Mouse (Mus musculus) liver, embryonic 13.5 days (tissue): ENCODE measurements around the gene Ncln. TPM values are rescaled to one million over a fixed set of nuclear protein-coding genes. Genes with fewer than 3 reads are reported as not detected.

Experiments used
- ATAC-seq: fragments of 200-750 bp; cut with Nextera tagmentation; 2 replicates; pipeline ENCODE4 v1.8.0; 2017; ENCODE audit warnings: low read depth, mild to moderate bottlenecking, moderate number of reproducible peaks, moderate library complexity
- DNase-seq: peaks from one replicate; pipeline ENCODE4 v3.0.0; 2022
- H3K27ac ChIP-seq: fragments of 300-500 bp; sonication (generic); 2 replicates; pipeline ENCODE4 v1.5.1; 2015; ENCODE audit warnings: moderate library complexity, mild to moderate bottlenecking, inconsistent platforms
- H3K27me3 ChIP-seq: fragments of 300-500 bp; sonication (generic); 2 replicates; pipeline ENCODE4 v1.6.1; 2015; ENCODE audit warnings: mild to moderate bottlenecking, inconsistent platforms
- H3K36me3 ChIP-seq: fragments of 300-500 bp; sonication (generic); 2 replicates; pipeline ENCODE4 v1.6.1; 2015; ENCODE audit warnings: mild to moderate bottlenecking, inconsistent platforms
- H3K4me1 ChIP-seq: fragments of 300-500 bp; sonication (generic); replicated peaks from 2 replicates; pipeline ENCODE4 v1.6.1; 2015; ENCODE audit warnings: inconsistent platforms
- H3K4me2 ChIP-seq: fragments of 300-500 bp; sonication (generic); 2 replicates; pipeline ENCODE4 v1.6.1; 2015; ENCODE audit warnings: inconsistent platforms, mild to moderate bottlenecking, moderate library complexity
- H3K4me3 ChIP-seq: fragments of 300-500 bp; sonication (generic); replicated peaks from 2 replicates; pipeline ENCODE4 v1.5.1; 2015; ENCODE audit warnings: mild to moderate bottlenecking, inconsistent platforms
- H3K9ac ChIP-seq: fragments of 300-500 bp; sonication (generic); 2 replicates; pipeline ENCODE4 v1.6.1; 2015; ENCODE audit warnings: mild to moderate bottlenecking, inconsistent platforms
- H3K9me3 ChIP-seq: fragments of 300-500 bp; sonication (generic); replicated peaks from 2 replicates; pipeline ENCODE4 v1.6.1; 2016; ENCODE audit warnings: inconsistent platforms
- WGBS: fragments of 180-500 bp; shearing (Covaris S2); methylation state at CpG from one replicate; pipeline ENCODE4 v1.1.7; 2015; ENCODE audit not compliant: insufficient replicate concordance; 5-methylcytosine and 5-hydroxymethylcytosine counted together
- polyA plus RNA-seq: library from polyadenylated mRNA; unstranded; fragments of >200 nt; fragmentation: Nextera tagmentation; extraction: Ambion mirVana; gene quantifications from 2 replicates; pipeline ENCODE4 v1.2.1, GENCODE M21; 2015

Gene Ncln
- polyA plus RNA-seq, 1 experiment from 2014 or later: 41.5 TPM

- Histone ChIP-seq H3K4me1 (peaks cover 30% of the 10 kb centered on the region), H3K4me3 (no peak overlapping the region), H3K9ac (no peak overlapping the region), H3K27ac (no peak overlapping the region), H3K9me3 (no peaks in the 10 kb centered on the region), H3K27me3 (no peaks in the 10 kb centered on the region), H3K36me3 (peaks cover 67% of the 10 kb centered on the region), H3K4me2 (no peak overlapping the region)
- DNase-seq: no peak
- no peak; the same call in 1 of the 2 replicates for ATAC-seq
- WGBS: 78% methylated on average over 16 of the region's 16 CpGs
Observed at GRCm38 (mm10) chr10:81534826-81535225, 38.6 kb upstream of the Ncln start.

- ATAC-seq: peak; percentile 14; the same call in 1 of the 2 replicates
- Histone ChIP-seq H3K9ac (no peak overlapping the region), H3K36me3 (peaks cover 29% of the 10 kb centered on the region), H3K9me3 (no peaks in the 10 kb centered on the region), H3K27me3 (no peaks in the 10 kb centered on the region), H3K27ac (no peak overlapping the region), H3K4me3 (no peak overlapping the region), H3K4me2 (no peak overlapping the region), H3K4me1 (peaks cover 38% of the 10 kb centered on the region)
- WGBS: 7% methylated on average over 14 of the region's 14 CpGs
- DNase-seq: peak; percentile 70
Observed at GRCm38 (mm10) chr10:81526779-81527178, 30.6 kb upstream of the Ncln start.

DNA sequence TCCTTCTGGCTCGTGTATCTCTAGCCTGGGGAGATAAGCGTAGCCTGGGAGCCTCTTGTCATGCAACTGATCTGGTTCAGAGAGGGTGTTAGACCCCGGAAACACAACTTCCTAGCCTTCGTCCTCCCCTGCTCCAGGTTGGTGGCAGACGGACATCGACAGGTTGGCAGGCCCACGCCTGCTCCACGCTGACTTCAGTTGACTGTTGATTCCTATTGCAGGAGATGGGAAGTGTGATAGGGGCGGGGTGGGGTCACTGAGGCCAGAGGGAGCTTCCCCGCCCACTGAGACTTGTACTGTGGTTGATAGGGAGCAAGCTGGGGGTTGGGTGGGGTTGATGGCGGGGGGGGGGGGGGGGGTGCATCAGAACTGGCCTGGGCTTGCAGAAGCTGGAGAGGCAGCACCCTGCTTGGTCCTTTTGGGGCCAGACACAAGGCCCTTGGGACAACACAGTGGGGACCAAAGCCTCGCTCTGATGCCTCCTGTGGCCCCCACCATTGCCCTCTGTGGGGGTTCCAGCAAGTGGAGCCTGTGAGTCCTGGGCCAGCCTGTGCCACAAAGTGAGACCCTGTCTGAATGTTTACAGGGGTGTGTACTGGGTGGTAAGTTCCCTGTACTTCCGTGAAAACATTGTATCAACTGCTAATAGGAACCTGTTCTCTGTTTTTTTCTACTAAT lies 29.0 kb upstream of the Ncln start:
- Histone ChIP-seq H3K4me2 (peak overlapping the region; percentile 72), H3K36me3 (peaks cover 13% of the 10 kb centered on the region), H3K4me3 (peak overlapping the region; percentile 11), H3K9me3 (no peaks in the 10 kb centered on the region), H3K27ac (peak overlapping the region; percentile 76), H3K27me3 (no peaks in the 10 kb centered on the region), H3K9ac (peak overlapping the region; percentile 57), H3K4me1 (peaks cover 42% of the 10 kb centered on the region)
- WGBS: 13% methylated on average over 12 of the region's 13 CpGs
- DNase-seq (peak; percentile 69), ATAC-seq (peak; percentile 74)

- no peak for DNase-seq
Observed at GRCm38 (mm10) chr10:81524051-81524605, 27.9 kb upstream of the Ncln start, which contains the start of gene Gna15. TSS of gene Gna15 (minus strand) at chr10:81524225.

DNA sequence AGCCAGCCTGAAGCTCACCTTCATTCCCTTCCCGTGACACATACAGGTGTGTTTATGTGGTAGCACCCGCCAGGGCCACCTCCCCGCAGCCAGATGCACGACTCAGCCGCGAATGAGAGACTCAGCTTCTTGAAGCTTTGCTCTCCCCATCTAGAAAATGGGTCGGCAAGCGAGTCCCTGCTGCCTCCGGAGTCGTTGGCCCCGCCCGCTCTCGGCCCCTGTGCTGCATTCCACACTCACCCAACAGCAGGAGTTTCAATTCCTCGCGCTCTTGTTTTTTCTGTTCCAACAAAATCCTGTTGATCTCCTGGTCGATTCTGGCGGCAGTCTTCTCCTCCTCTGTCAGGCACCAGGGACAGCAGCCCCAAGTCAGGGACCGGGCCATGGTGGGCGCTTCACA lies 27.4 kb upstream of the Ncln start:
- Histone ChIP-seq H3K4me1 (peaks cover 58% of the 10 kb centered on the region), H3K9ac (peak overlapping the region; percentile 72), H3K9me3 (no peaks in the 10 kb centered on the region), H3K36me3 (no peaks in the 10 kb centered on the region), H3K27me3 (no peaks in the 10 kb centered on the region), H3K4me2 (peak overlapping the region; percentile 72), H3K27ac (peak overlapping the region; percentile 76), H3K4me3 (peak overlapping the region; percentile 52)
- no peak for ATAC-seq
- DNase-seq: no peak
- WGBS: 3% methylated on average over 19 of the region's 19 CpGs

More at GRCm38 (mm10) chr10:81524051-81524605, 27.9 kb upstream of the Ncln start, which contains the start of gene Gna15:
- Histone ChIP-seq H3K9ac (peak within 1 kb of the TSS; percentile 72), H3K27me3 (no peaks in the 10 kb centered on the region), H3K4me3 (peak within 1 kb of the TSS; percentile 52), H3K4me1 (peaks cover 52% of the 10 kb centered on the region), H3K27ac (peak within 1 kb of the TSS; percentile 76), H3K9me3 (no peaks in the 10 kb centered on the region), H3K36me3 (peaks cover 3% of the 10 kb centered on the region), H3K4me2 (peak within 1 kb of the TSS; percentile 72)
- peak; percentile 52 for ATAC-seq
- 11% methylated on average over 9 of the region's 9 CpGs for WGBS

GRCm38 (mm10) chr10:81523142-81523541 lies 26.9 kb upstream of the Ncln start:
- Histone ChIP-seq H3K4me3 (peak overlapping the region; percentile 52), H3K27me3 (no peaks in the 10 kb centered on the region), H3K9ac (peak overlapping the region; percentile 72), H3K4me1 (peaks cover 62% of the 10 kb centered on the region), H3K4me2 (peak overlapping the region; percentile 72), H3K36me3 (no peaks in the 10 kb centered on the region), H3K9me3 (no peaks in the 10 kb centered on the region), H3K27ac (peak overlapping the region; percentile 76)
- 35% methylated on average over 6 of the region's 6 CpGs for WGBS
- ATAC-seq: no peak
- no peak for DNase-seq

GRCm38 (mm10) chr10:81519978-81520365 lies 23.8 kb upstream of the Ncln start:
- DNase-seq (no peak), ATAC-seq (no peak)
- peak overlapping the region; percentile 15 for H3K4me2 ChIP-seq
- WGBS: 27% methylated on average over 3 of the region's 3 CpGs
- peak overlapping the region; percentile 66 for H3K27ac ChIP-seq
- H3K4me1 ChIP-seq: peaks cover 65% of the 10 kb centered on the region
- H3K9ac ChIP-seq: no peak overlapping the region
- H3K27me3 ChIP-seq: no peaks in the 10 kb centered on the region
- no peak overlapping the region for H3K4me3 ChIP-seq
- no peaks in the 10 kb centered on the region for H3K9me3 ChIP-seq
- no peaks in the 10 kb centered on the region for H3K36me3 ChIP-seq

GRCm38 (mm10) chr10:81519227-81519977 lies 23.2 kb upstream of the Ncln start:
- peaks cover 60% of the 10 kb centered on the region for H3K4me1 ChIP-seq
- DNase-seq: peak; percentile 35
- no peak overlapping the region for H3K4me3 ChIP-seq
- peak overlapping the region; percentile 66 for H3K27ac ChIP-seq
- H3K9me3 ChIP-seq: no peaks in the 10 kb centered on the region
- H3K4me2 ChIP-seq: peak overlapping the region; percentile 15
- no peaks in the 10 kb centered on the region for H3K27me3 ChIP-seq
- 0 out of 2 replicates have a peak overlapping the region, but pooled peaks have one; percentile 22 for H3K9ac ChIP-seq
- peak; percentile 81 for ATAC-seq
- WGBS: 10% methylated on average over 6 of the region's 6 CpGs
- H3K36me3 ChIP-seq: peaks cover 3% of the 10 kb centered on the region

GRCm38 (mm10) chr10:81518546-81518945 lies 22.4 kb upstream of the Ncln start:
- WGBS: 16% methylated on average over 4 of the region's 4 CpGs
- H3K4me3 ChIP-seq: no peak overlapping the region
- peaks cover 51% of the 10 kb centered on the region for H3K4me1 ChIP-seq
- H3K27ac ChIP-seq: peak overlapping the region; percentile 66
- ATAC-seq (no peak), DNase-seq (no peak)
- peaks cover 4% of the 10 kb centered on the region; the same call in 1 of the 2 replicates for H3K9me3 ChIP-seq
- peaks cover 12% of the 10 kb centered on the region for H3K36me3 ChIP-seq
- H3K9ac ChIP-seq: no peak overlapping the region
- H3K27me3 ChIP-seq: no peaks in the 10 kb centered on the region
- H3K4me2 ChIP-seq: no peak overlapping the region

DNA sequence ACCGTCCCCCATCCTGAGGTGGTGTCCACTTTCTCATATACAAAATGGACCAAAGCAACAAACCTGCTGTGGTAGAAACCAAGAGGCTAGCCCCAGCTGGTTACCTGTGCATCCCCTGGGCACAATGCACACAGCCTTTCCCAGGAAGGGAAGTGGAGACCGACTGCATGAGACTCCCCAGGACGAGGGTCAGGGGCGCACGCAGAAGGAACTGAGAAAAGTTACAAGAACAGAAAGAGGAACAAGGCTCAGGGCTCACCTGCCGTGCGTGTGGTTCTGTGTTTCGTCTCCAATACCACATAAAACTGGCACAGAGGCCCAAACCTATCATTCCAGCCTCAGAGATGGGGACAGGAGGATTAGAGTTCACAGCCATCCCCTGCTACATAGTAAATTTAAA lies 21.0 kb upstream of the Ncln start:
- Histone ChIP-seq H3K9ac (0 out of 2 replicates have a peak overlapping the region, but pooled peaks have one; percentile 1), H3K27me3 (no peaks in the 10 kb centered on the region), H3K27ac (peak overlapping the region; percentile 1), H3K4me1 (peaks cover 42% of the 10 kb centered on the region), H3K4me3 (no peak overlapping the region), H3K9me3 (peaks cover 4% of the 10 kb centered on the region; the same call in 1 of the 2 replicates), H3K36me3 (peaks cover 16% of the 10 kb centered on the region), H3K4me2 (no peak overlapping the region)
- DNase-seq (no peak), ATAC-seq (no peak)
- WGBS: 56% methylated on average over 8 of the region's 8 CpGs

- 84% methylated on average over 5 of the region's 5 CpGs for WGBS
- Histone ChIP-seq H3K27me3 (no peaks in the 10 kb centered on the region), H3K27ac (no peak overlapping the region), H3K4me2 (no peak overlapping the region), H3K36me3 (peaks cover 20% of the 10 kb centered on the region), H3K4me3 (no peak overlapping the region), H3K9ac (no peak overlapping the region), H3K9me3 (peaks cover 4% of the 10 kb centered on the region; the same call in 1 of the 2 replicates), H3K4me1 (peaks cover 24% of the 10 kb centered on the region)
- ATAC-seq: no peak
- DNase-seq: no peak
Observed at GRCm38 (mm10) chr10:81513798-81514197, 17.6 kb upstream of the Ncln start.
